Mouse (Mus musculus) forebrain, embryonic 14.5 days (tissue): ENCODE results near the gene Gm44790. TPM values are rescaled to one million over a fixed set of nuclear protein-coding genes. Genes with fewer than 3 reads are reported as not detected.
"Not testable (repeated sequence)": the region's sequence is repeated elsewhere in the genome, so short reads cannot be mapped to it uniquely, and the experiment has no call there.

ENCODE experiments used
- ATAC-seq: fragments of 200-750 bp; cut with Nextera tagmentation; 2 replicates; pipeline ENCODE4 v1.8.0; 2017; ENCODE audit warnings: mild to moderate bottlenecking, moderate library complexity
- DNase-seq: peaks from one replicate; pipeline ENCODE4 v3.0.0-alpha.2; 2015; ENCODE audit warnings: low spot score
- H3K27ac ChIP-seq: fragments of 300-500 bp; sonication (generic); 2 replicates; pipeline ENCODE4 v1.5.1; 2014; ENCODE audit warnings: low read depth, mild to moderate bottlenecking, control low read depth, low read length, moderate library complexity
- H3K27me3 ChIP-seq: fragments of 300-500 bp; sonication (generic); replicated peaks from 2 replicates; pipeline ENCODE4 v1.6.1; 2014; ENCODE audit warnings: low read length, control low read depth, mixed read lengths; ENCODE audit not compliant: control insufficient read depth, insufficient read depth
- H3K36me3 ChIP-seq: fragments of 300-500 bp; sonication (generic); 2 replicates; pipeline ENCODE4 v1.6.1; 2014; ENCODE audit warnings: low read length, control low read depth; ENCODE audit not compliant: control insufficient read depth, insufficient read depth
- H3K4me1 ChIP-seq: fragments of 300-500 bp; sonication (generic); 2 replicates; pipeline ENCODE4 v1.6.1; 2014; ENCODE audit warnings: antibody characterized with exemption, low read length, control low read depth; ENCODE audit not compliant: control insufficient read depth, insufficient read depth
- H3K4me2 ChIP-seq: fragments of 300-500 bp; sonication (generic); 2 replicates; pipeline ENCODE4 v1.6.1; 2014; ENCODE audit warnings: mild to moderate bottlenecking, control low read depth, low read length
- H3K4me3 ChIP-seq: fragments of 300-500 bp; sonication (generic); 2 replicates; pipeline ENCODE4 v1.5.1; 2014; ENCODE audit warnings: low read depth, low read length, control low read depth
- H3K9ac ChIP-seq: fragments of 300-500 bp; sonication (generic); 2 replicates; pipeline ENCODE4 v1.6.1; 2014; ENCODE audit warnings: mild to moderate bottlenecking, low read length, control low read depth, moderate library complexity
- H3K9me3 ChIP-seq: fragments of 300-500 bp; sonication (generic); replicated peaks from 2 replicates; pipeline ENCODE4 v1.6.1; 2016; ENCODE audit warnings: low read length, control low read depth, mixed read lengths; ENCODE audit not compliant: control insufficient read depth
- WGBS: fragments of 180-500 bp; shearing (Covaris S2); extraction: QIAGEN DNeasy Blood & Tissue Kit; methylation state at CpG from one replicate; pipeline ENCODE4 v1.1.7; 2014; 5-methylcytosine and 5-hydroxymethylcytosine counted together
- polyA plus RNA-seq: library from polyadenylated mRNA; unstranded; fragments of >200 nt; fragmentation: Nextera tagmentation; extraction: Ambion mirVana; gene quantifications from 2 replicates; pipeline ENCODE4 v1.2.1, GENCODE M21; 2014

Gene Gm44790
- polyA plus RNA-seq = 1.9 TPM in 1 of 2 replicates, not detected in the other

DNA sequence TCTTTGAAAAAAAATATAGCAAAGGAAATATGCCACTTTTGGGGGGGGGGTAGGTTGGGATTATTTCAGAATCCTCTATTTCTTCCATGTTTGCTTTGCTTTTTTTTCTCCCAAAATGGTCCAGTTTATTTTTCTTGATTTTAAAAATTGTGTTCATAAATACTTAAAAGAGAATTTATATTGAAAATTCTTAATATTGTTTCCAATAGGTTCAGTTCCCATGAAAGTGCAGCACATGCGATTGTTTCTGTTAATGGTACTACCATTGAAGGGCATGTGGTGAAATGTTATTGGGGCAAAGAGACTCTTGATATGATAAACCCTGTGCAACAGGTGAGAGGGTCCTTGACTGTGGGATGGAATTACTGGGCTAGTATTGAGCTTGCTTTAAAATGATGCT lies at the start of gene Gm44790:
Gene Gm44790, plus strand, starts transcription at position 301 of the 400 bp plus-strand sequence.
- H3K27ac ChIP-seq = no peak within 1 kb of the TSS
- DNase-seq = no peak
- no peak within 1 kb of the TSS for H3K9ac ChIP-seq
- ATAC-seq = no peak
- H3K27me3 ChIP-seq = no peaks in the 10 kb centered on the region
- H3K4me1 ChIP-seq = no peaks in the 10 kb centered on the region
- no peak within 1 kb of the TSS for H3K4me2 ChIP-seq
- peaks cover 84% of the 10 kb centered on the region for H3K36me3 ChIP-seq
- 95% methylated on average over 1 of the region's 1 CpGs for WGBS
- no peaks in the 10 kb centered on the region for H3K9me3 ChIP-seq
- H3K4me3 ChIP-seq = no peak within 1 kb of the TSS

DNA sequence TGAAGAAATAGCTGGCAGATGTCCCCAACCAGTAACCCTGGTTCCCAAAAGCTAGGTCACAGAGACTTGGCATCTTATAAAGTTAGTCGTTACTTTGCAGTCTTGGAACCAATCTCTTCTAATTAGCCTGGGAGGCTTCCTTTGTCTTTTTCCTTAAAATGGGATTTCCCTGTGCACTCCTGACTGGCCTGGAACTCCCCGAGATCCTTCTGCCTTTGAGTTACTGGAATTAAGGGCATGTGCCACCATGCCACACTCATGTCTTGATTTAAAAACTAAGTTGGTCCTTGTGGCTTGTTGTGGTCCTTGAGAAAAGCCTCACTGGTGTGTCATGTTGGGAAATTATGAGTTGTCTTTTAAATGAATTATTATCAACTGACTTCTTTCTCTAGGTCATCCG lies 48.1 kb upstream of the Gm44790 start:
- no peaks in the 10 kb centered on the region for H3K9me3 ChIP-seq
- H3K4me1 ChIP-seq = no peaks in the 10 kb centered on the region
- no peak overlapping the region for H3K27ac ChIP-seq
- no peak overlapping the region for H3K4me2 ChIP-seq
- WGBS = 66% methylated on average over 3 of the region's 3 CpGs
- DNase-seq (no peak), ATAC-seq (no peak)
- H3K9ac ChIP-seq = no peak overlapping the region
- H3K36me3 ChIP-seq = peaks cover 48% of the 10 kb centered on the region
- no peak overlapping the region for H3K4me3 ChIP-seq
- H3K27me3 ChIP-seq = no peaks in the 10 kb centered on the region

DNA sequence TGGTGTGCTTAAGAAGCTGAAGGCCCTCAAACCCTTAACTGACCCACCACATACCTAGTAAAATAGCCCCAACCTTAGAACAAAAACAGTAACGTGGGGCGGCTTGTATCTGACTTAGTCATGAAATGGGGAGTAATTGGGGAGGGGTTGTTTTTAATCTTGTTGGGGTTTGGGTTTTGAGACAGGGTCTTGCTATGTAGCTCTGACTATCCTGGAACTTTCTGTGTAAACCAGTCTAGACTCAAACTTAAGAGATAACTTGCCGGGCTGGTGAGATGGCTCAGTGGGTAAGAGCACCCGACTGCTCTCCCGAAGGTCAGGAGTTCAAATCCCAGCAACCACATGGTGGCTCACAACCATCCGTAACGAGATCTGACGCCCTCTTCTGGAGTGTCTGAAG lies 46.3 kb upstream of the Gm44790 start:
- not testable (repeated sequence) for H3K27ac ChIP-seq, H3K9me3 ChIP-seq, DNase-seq, H3K9ac ChIP-seq, H3K27me3 ChIP-seq, H3K4me2 ChIP-seq, H3K4me1 ChIP-seq, H3K4me3 ChIP-seq, ATAC-seq
- peaks cover 45% of the 10 kb centered on the region for H3K36me3 ChIP-seq
- 79% methylated on average over 6 of the region's 8 CpGs for WGBS

DNA sequence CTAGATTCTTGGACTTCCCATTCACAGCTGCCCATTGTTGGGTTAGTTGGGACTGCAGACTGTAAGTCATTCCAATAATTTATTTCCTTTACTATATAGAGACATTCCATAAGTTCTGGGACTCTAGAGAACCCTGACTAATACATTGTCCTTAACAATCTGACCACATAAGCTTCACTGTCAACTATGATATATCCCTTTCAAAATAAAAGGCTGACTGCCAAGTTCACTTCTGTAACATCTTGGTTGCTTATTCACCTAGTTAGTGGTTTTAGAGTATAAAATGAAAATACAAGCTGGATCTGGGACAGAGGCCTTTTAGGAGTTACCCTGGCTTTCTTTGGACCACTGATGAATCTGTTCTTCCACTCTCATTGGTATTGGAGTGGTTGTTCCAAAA lies 43.9 kb upstream of the Gm44790 start:
- H3K4me1 ChIP-seq = no peaks in the 10 kb centered on the region
- H3K9ac ChIP-seq = no peak overlapping the region
- peaks cover 52% of the 10 kb centered on the region for H3K36me3 ChIP-seq
- no peak overlapping the region for H3K4me2 ChIP-seq
- H3K4me3 ChIP-seq = no peak overlapping the region
- H3K9me3 ChIP-seq = no peaks in the 10 kb centered on the region
- DNase-seq (no peak), ATAC-seq (no peak)
- no peaks in the 10 kb centered on the region for H3K27me3 ChIP-seq
- no peak overlapping the region for H3K27ac ChIP-seq

DNA sequence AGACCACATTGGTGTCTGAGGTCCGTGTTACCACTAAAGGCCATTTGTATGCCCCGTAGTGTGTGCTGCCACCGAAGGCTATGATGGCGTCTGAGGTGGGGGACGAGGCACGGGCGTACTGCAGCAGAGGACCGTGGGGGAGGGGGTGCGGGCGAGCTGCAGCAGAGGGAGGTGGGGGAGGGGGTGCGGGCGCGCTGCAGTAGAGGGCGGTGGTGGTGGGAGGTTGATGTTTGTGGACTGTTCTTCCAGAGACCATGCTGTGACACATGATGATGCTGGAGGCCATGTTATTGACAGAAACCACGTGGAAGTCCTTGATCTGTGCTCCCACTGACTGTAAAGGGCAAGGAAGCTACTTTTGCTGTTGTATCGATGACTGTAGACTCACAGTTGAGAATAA lies 43.1 kb upstream of the Gm44790 start:
- no peak overlapping the region for H3K9ac ChIP-seq
- no peak for ATAC-seq
- DNase-seq = no peak
- peaks cover 52% of the 10 kb centered on the region for H3K36me3 ChIP-seq
- H3K4me2 ChIP-seq = no peak overlapping the region
- no peaks in the 10 kb centered on the region for H3K27me3 ChIP-seq
- no peaks in the 10 kb centered on the region for H3K4me1 ChIP-seq
- H3K27ac ChIP-seq = no peak overlapping the region
- WGBS = 58% methylated on average over 16 of the region's 16 CpGs
- no peak overlapping the region for H3K4me3 ChIP-seq
- no peaks in the 10 kb centered on the region for H3K9me3 ChIP-seq

DNA sequence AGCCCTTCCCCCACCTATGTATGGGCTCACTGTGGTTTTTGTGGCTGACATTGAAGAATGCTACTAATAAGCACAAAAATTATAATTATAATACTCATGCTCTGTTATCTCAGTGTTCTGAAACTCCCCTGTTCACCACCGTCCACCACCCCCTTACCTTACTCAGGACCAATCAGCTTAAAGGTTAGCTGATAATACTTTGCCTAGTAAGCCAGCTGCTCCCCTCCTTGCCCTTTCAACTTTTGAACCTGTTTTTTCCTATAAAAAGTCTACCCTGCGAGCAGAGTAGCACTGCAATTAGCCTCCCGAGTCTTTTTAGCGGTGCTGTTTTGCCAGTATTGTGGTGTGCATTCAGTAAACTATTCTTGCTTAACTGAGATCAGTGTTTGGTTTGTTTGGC lies 41.8 kb upstream of the Gm44790 start:
- WGBS = 84% methylated on average over 4 of the region's 4 CpGs
- peaks cover 52% of the 10 kb centered on the region for H3K36me3 ChIP-seq
- no peaks in the 10 kb centered on the region for H3K9me3 ChIP-seq
- no peak overlapping the region for H3K27ac ChIP-seq
- no peak overlapping the region for H3K4me3 ChIP-seq
- ATAC-seq = no peak
- no peak for DNase-seq
- no peak overlapping the region for H3K9ac ChIP-seq
- no peaks in the 10 kb centered on the region for H3K27me3 ChIP-seq
- H3K4me1 ChIP-seq = no peaks in the 10 kb centered on the region
- H3K4me2 ChIP-seq = no peak overlapping the region

DNA sequence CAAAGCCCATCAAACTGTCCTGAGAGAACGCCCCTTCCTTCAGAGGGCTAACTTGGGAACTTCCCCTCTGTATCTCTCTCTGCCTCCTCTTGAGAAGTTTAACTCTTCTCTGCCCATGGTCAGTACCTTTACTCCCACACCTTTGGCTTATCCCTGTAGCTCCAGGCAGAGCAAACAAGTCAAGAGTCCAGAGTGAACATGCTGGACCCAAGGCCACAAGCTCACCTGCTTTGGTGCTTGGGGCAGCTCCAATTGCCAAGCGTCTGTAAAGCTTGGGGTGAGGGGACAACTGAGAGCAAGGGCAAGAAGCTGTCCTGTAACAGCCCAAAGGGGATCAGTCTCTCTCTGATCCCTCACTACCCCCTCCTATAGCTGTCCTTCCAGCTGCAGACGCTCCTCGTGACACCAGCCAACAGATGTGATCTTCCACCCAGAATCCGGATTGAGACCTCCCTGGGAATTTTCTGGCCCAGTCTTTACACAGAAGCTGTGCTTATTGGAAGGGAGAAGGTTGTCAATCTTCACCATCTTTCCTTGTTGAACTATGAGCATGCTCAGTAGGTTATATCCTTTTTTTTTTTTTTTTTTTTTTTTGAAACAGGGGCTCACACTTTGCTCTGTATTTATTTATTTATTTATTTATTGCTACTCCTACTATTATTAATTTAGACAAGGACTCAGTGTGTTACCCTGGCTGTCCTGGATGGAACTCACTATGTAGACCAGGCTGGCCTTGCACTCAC lies 40.9 kb upstream of the Gm44790 start:
- Histone ChIP-seq H3K27me3 (no peaks in the 10 kb centered on the region), H3K9ac (no peak overlapping the region), H3K4me2 (no peak overlapping the region), H3K36me3 (peaks cover 60% of the 10 kb centered on the region), H3K4me3 (no peak overlapping the region), H3K27ac (no peak overlapping the region), H3K9me3 (no peaks in the 10 kb centered on the region), H3K4me1 (no peaks in the 10 kb centered on the region)
- 92% methylated on average over 5 of the region's 5 CpGs for WGBS
- ATAC-seq (no peak), DNase-seq (no peak)

DNA sequence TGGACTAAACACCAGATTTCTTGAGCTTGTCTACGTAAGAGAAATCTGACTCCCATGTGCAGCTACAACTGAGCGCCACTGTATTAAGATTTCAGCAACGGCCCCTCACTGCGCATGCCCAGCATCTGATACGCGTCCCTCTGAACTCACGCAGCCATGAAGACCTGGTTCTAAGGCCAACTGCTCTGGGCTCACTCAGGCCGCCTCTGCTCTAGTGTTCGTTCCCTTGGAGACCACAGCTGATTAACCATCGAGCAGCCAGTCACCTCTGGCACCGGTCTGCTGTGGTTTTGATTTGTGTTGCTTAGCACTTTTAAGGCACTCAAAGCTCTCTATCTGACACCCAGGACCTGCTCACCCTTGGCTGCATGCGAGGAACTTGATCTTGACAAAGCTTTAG lies 39.1 kb upstream of the Gm44790 start:
- Histone ChIP-seq H3K4me1 (no peaks in the 10 kb centered on the region), H3K36me3 (peaks cover 78% of the 10 kb centered on the region), H3K27ac (no peak overlapping the region), H3K4me3 (no peak overlapping the region), H3K9ac (no peak overlapping the region), H3K27me3 (no peaks in the 10 kb centered on the region), H3K4me2 (no peak overlapping the region), H3K9me3 (no peaks in the 10 kb centered on the region)
- 87% methylated on average over 12 of the region's 12 CpGs for WGBS
- DNase-seq (no peak), ATAC-seq (no peak)

DNA sequence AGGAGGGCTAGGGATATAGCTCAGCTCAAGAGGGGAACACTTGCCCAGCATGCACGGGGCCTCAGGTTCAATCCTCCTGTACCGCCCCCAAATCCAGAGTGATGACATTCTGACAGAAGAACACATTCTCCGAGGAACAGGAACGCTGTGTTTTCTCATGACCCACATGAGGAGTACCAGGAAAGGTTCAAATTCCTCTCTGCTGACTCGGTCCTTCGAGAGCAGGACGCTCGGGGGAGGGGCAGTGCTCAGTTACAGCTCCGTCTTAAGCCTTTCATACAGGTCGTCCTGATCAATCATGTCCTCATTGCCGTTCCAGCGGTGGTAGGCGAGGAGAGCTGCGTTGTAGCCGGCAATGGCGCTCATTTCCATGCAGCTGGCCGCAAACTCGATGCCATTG lies 38.0 kb upstream of the Gm44790 start:
- Histone ChIP-seq H3K4me3 (no peak overlapping the region), H3K27me3 (no peaks in the 10 kb centered on the region), H3K9ac (no peak overlapping the region), H3K36me3 (peaks cover 84% of the 10 kb centered on the region), H3K27ac (no peak overlapping the region), H3K4me1 (no peaks in the 10 kb centered on the region), H3K4me2 (no peak overlapping the region), H3K9me3 (no peaks in the 10 kb centered on the region)
- ATAC-seq (no peak), DNase-seq (no peak)
- WGBS = 88% methylated on average over 18 of the region's 18 CpGs
